Mouse (Mus musculus): Measurements from ENCODE around the gene Birc7.

DNA sequence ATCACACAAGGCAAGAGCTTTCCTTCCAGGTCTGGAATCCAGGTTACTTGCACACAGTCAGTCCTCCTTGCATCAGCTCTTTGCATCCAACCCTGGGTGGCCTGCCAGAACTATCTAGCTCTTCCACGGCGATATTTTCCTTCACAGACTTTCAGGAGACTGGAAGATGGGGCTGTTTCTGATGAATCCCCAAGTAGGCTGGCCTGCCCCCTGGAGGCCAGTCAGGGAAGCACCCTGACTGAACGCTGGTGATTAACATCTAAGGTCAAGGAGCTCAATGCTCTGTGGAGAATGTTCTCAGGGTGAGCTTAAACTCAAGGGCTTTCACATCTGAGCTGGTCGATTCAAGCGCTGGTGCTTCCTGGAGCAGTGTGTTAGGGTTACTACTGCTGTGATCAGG lies 35.1 kb downstream of the Birc7 start:
- no peak for TF ChIP-seq GATA1 (IDR thresholded peaks at IDR 0.05; ENCODE audit: borderline replicate concordance, low read length)
- no peak for TF ChIP-seq FLI1 (IDR thresholded peaks at IDR 0.05; ENCODE audit: low read length)

All from megakaryocyte, embryonic 14.5 days (primary cell).